Mouse (Mus musculus) telencephalon, adult 2 months (tissue): ENCODE results near the gene Ptprg.

Experiments used
- DNase-seq: peaks from one replicate; pipeline ENCODE4 v3.0.0-alpha.2; 2011; ENCODE audit warnings: low read depth, low spot score

Ptprg gene

DNA sequence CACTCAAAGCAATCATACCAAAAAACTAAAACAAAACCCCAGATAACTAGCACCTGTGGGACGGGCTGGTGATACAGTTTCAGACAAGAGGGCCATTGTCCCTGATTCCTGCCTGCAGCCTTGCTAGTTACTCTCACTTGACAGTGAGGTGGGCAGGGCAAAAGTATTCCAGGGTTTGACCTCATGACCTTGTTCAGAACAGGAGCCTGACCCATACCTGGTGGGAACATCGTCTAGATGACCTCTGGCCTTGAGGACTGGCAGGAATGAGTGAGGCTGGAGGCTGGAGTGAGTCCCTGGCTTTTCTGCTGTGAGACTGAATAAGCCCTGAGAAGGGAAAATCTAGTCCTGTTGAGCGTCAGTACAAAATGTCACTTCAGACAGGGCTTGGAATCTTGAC, 11.1 kb downstream of the Ptprg start:
- no peak for DNase-seq

DNA sequence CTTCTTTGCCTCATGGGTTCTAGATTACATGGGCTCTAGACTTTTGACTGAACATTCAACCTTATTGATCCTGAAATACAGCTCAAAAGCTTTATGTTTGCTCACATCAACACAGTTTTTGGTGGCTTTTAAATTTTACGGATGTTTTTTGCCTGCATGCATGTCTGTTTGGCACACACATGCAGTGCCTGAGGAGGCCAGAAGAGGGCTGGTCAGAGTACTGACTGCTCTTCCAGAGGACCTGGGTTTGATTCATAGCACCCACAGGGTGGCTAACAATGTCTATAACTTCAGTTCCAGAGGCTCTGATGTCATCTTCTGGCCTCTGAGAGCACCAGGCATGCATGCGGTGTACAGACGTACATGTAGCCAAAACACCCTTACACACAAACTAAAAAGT, 12.0 kb downstream of the Ptprg start:
- no peak for DNase-seq

DNA sequence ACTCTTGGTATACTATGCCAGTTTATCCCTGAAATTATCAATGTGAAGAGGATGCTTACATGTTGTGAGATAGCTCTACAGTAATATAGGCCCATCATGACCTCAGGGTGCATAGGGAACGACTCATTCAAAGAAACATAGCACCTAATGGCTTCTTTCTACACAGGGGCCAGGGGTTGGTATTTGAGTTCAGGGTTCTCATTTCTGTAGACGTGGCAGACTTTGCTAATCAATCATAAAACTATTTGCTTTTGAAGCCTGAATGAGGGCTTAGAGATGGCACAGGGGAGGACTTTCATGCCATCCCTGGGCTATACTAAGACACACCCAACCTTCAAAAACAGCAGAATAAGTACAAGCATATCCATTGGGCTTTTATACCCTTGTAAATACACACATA, 16.4 kb downstream of the Ptprg start:
- no peak for DNase-seq

DNA sequence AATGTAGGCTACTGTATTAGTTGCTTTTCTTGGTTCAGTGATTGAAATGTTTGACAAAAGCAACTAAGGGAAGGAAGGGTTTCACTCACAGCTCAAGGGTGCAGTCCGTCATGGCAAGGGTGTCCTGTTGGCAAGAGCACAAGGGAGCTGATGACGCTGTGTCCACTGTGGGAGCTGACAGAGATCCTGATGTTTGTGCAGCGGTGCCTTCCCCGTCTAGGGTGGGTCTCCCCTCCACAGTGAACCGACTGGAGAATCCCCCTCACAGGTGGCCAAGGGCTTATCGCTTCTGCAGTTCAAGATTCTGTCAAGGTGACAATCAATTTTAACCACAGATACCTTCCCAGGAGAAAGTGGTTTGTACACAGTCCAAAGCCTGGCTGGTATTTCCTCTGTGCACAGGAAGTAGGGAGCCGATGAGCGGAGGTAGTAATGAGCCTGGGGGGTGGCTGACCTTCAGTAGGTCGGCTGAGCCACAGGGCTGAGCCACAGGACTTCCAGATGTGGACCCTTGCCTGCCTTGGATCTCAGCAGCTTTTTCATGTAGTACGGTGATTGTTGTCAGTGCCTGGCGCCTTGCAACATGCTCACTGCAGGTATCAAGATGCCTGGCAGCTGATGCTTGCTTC, 18.5 kb downstream of the Ptprg start:
- no peak for DNase-seq

DNA sequence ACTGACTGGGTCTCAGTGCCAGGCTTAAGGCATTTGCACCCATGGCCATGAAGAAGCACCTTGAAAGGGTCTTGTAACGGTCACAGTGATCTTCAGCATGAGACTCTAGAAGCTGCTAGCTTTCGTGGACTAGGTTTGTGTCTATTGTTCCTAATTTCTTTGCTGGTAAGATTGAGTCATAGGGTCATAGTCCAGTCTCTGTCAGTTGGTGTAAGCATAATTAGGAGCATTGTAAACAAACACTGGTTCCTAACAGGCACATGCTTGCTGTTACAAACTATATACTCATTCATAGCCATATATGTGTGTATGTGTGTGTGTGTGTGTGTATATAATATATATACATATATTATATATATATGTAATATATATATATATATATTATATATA, 19.1 kb downstream of the Ptprg start:
- DNase-seq: no peak

DNA sequence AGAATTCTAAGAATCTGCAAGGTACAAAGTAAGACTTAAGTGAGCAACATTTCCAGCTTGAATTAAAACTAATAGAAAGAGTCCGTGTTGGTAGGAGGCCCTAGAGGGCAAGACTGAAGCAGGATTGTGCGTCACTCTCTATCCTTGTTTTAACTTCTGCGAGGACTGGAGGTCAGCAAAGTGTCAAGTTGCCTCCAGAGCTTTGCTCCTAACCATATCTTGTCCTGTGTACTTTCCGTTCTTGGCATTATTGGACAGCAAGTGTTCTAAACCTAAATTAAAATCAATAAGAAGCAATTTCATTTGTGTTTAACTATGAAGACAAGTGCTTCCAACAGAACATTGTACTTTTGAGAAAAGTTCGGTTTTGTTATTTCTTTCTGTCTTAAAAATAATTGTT, 20.4 kb downstream of the Ptprg start:
- no peak for DNase-seq

DNA sequence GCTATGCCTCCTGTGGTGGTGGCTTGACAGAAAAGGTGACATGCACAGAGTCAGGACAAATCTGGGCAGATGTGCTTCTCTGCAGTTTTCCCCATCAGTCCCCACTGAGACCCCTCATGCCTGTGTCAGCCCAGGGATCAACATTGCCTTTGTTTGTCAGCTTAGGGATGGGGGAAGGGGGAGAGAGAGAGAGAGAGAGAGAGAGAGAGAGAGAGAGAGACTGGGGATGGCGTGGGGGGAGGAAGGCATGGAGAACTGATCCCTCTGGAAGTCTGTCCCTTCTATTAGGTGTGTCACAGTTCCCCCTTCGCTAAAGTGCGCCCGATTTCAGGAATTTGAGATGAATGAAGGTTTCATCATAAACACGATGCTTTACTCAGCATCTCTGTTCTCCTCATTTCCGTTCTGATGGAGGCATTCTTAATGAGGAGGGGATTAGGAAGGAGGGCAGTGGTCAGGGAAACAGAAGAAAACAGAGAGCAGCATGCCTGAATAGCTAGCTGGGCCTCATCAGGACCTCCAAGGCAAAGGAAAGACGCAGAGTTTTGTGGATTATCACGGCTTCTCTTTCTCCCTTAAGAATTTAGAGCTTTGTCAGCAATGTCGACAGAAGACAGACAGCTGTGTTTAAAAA, 24.1 kb downstream of the Ptprg start:
- no peak for DNase-seq

DNA sequence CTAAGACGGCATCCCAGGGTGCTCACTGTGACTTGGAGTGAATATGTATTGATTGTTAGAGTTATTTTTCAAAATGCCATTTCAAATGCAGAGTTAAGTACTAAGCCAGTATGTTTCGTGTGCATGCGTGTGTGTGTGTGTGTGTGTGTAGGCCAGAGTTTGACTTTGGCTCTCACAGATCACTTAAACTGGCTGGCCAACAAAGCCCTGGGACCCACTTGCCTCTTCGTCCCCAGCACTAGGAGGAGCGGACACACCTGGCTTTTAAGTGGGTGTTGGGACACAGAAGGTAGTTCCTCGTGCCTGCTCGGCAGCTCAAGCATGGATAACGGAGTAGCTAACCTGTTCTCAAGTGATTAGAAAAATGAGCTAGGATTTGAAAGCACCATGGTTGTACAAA, 24.6 kb downstream of the Ptprg start:
- DNase-seq: no peak

DNA sequence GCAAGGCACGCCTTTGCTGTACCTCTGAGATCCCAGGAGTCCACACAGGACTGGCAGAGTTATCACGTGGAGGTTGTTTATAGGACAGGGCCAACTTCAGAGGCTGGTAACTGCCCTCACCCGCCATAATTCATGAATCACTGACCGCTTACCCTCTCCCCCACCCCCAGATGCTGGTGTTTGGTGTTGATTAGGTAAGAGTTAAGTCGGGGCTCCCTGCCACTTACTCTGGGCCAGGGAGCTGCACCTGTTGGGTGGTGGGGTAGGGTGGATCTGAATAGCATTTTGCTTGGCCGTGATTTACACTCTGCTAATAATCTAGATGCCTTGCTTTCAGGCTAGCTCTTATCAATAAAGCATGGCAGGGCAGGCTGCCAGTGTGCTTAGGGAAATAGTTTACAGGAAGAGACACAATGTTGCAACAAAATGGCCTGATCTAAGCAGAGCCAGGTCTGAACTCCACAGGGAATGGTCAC, 25.2 kb downstream of the Ptprg start:
- DNase-seq: no peak

DNA sequence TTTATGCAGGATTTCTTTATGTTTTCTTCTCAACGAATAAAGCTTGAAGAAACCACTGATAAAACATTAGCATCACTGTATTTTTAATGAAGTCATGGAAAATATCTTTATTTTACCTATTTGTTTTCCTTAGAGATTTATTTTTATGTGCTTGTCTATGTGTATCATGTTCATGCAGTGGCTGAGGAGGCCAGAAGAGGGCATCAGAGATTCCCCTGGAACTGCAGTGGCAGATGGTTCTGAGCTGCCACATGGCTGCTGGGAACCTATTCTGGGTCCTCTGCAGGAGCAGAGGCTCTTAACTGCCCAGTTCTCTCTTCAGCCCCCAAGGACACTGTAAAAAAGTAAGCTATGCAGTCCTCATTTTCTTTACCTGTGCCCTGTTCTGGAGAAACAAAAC, 26.6 kb downstream of the Ptprg start:
- DNase-seq: no peak

DNA sequence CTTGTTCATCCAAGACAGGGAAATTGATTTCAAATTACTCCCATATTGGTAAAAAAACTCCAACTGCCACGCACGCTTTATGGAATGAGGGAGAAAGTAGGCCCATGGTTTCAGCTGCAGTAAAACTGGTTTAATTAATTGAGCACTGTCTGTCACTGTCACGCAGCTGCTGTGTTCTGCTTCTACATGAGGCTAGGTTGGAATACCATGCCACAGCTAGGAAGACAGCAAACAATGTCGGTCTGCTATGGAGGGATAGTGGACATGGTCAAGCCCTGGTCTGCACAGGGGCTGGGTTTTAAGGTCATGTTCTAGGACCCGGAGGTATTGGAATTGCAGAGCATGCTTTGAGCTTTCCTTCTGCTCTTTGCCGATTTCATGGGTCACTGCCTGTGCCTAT, 30.9 kb downstream of the Ptprg start:
- no peak for DNase-seq

DNA sequence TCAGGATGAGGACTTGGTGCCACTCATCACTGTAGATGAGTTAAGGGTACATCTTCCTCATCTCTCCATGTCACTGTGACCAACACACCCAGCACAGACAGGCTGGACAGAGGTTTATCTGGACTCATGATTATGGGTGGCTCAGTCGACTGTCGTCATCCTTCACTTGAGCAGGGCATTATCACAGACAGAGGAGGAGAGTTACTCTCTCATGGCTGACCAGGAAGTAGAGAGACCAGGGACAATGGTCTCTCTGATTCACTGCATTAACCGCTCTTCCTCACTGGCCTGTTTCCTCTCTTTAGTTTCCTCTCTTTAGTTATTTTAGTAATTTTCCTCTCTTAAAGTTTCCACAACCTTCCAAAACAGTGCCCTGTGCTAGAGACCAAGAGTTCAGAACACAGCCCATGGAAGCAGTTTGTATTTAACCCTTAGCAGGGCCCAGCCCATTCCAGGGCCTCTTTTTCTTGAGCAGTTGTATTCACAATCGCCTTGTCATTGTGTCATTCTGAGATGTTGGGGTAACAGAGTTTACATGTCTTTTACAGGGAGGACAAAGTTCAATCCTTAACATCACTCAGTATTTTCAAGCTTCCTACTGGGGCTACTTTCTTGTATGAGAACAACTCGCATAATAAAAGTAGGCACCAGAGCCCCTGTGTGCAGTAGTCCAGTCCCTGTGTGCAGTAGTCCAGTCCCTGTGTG, 31.7 kb downstream of the Ptprg start:
- DNase-seq: no peak

DNA sequence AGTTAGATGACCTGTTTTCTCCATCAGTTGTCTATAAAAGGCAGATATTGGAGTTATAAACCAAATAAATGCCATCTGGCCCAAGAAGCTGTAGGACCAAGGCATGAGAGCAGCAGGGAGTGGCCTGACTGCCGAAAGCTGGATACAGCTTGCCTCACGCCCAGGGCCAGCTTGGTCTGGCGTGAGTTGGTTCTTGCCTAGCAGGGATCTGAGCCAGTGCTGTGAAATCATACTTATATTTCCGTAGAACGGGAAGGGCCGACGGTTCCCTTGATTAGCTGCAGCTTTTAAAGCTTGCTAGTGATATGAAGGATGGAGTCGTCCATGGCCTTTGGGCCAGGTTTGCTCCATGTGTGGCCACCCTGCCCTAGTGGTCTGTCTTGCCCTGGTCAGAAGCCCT, 37.1 kb downstream of the Ptprg start:
- DNase-seq: no peak

DNA sequence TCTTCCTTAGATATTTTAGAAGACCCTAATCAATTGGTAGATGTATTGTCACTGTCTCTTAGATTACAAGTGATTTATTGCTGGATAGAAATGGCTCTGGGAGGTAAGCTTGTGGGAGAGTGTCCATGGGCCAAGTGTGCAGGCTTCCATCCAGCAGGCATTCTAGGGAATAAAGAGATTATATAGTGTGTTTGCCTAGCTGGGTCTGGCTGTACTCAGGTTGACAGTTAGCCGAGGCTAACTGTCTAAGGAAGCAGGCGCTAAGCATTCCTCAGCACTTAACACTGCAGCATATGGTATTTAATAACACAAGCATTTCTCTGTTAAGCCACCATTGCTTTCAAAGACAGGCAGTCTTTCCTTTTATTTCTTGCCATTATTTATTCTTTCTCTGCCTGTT, 39.3 kb downstream of the Ptprg start:
- no peak for DNase-seq

DNA sequence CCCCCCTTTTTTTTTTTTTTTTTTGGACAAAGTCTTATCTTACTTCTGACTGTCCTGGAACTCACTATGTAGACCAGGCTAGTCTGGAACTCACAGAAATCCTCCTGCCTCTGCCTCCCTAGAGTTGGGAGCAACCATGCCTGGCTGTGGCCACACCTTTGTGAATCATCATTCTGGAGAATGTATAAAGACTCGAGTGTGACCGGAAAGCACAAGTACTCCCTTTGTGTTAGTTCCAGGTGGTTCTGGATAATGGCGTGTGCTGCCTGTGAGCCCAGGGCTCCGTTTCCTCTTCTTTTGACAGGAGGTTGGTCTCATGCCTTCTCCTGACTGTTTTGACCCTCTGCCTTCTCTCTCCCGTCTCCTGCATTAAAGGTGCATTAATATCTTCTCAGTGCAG, 41.0 kb downstream of the Ptprg start:
- no peak for DNase-seq

DNA sequence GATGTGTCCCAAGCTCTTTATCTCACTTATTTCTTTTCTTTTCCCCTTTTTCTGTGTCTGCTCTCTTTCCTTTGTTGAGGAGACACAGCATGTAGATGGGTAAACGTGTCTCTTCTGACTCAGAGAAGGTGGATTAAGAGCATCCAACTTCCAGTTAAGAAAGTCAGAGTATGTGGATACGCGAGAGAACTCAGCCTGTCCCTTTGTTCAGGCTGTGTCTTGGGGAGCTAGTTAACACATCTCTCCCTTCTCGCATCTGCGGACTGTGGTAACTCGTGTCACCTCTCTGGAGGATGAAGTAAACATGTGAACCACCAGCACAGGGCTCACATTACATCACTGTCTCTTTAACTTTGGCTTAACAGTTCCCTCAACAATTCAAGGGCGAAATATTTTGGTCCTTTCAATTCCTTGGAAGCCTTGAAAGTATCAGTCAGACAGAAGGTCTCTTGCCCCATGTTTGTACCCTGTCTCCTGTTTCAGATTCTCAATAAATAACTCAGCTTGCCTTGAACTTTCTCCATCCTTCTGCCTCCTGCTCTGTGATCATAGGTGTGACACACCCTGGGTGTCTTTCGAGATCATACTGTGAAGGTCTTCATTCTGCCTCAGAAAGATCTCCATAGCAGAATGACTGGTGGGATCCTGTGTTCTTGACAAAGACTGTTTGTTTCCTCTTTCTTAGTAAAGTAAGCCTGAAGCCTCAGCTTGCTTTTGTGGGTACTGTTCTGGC, 51.0 kb downstream of the Ptprg start:
- DNase-seq: no peak

DNA sequence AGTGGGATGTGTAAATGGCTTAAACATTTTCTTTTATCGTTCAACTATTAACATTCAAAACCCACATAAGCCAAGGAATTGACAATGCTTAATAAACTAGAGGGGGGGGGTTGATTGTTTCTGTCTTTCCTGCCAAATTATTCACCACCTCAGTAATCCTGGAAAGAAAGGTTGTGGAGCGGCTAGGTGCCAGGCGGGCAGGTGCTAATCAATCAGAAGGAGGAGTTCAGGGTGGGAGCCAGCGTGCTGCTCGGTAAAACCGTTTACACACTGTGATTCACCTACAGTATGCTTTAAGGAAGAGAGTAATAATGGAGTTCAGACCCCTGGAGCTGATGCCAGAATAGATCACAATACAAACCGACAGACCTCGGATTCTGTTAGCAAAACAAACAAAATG, 55.0 kb downstream of the Ptprg start:
- no peak for DNase-seq

DNA sequence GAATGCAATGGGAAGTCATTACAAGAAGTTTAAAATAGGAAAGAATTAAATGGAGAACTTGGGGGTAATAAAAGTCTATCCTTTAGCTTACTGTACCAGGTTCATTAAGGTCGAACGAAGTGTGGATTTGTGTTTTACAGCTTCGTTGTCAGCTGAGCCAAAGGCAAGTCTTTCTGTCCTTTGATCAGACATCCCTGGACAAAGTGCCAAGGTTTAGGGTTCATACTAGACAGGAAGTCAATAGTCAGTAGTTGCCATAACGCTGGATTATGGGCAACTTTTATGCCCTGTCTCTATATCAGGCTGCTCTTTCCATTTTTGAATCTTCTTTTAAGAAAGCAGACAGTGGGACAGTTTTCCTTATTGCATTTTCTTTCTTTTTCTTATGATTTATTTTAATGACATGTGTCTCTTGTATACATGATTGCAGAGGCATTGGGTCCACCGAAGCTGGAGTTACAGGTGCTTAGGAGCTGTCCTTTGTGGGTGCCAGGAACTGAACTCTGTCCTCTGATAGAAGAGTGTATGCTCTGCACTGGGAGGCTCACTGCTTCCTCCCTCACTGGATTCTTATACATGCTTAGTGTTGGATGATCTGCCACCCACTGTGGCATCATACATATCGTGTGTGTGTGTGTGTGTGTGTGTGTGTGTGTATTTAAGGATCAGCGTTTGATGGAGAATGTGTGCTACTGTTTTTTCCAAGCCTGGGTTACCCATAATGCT, 56.7 kb downstream of the Ptprg start:
- no peak for DNase-seq

DNA sequence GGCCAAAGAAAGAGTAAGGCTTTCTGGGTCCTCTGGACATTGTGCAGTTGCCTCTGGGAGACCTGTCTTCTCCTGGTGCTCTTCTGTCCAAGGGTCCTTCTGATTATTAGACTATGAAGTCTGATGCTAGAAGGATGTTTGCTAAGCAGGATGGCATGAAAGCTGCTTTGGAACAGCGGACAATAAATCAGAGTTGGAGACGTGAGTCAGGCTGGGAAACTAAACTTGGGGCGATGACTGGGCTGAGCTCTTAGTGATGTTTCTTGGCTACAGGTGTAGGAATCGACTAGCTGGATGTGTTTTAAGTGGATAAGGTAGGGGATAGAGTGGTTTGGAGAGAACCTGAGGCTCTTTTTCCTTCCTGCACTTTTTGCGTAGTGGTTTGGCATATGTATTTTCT, 59.1 kb downstream of the Ptprg start:
- no peak for DNase-seq

DNA sequence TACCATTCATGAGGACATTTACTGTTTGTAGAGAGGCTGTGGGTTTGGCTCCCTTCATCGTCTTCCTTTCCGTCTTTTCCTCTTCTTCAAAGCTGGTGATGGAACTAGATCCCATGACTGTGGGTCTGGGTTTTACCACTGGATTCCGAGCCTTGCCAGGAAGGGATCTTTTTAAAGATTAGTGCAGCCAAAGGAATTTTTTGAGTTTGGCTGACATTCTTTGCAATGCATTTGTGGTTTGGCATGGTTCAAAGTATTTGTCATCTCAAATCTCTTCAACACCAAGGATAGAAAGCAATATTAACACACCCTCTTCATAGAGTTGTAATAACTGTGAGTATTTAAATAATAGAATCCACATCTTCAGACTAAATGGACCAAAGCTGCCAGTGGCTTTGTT, 59.8 kb downstream of the Ptprg start:
- no peak for DNase-seq

DNA sequence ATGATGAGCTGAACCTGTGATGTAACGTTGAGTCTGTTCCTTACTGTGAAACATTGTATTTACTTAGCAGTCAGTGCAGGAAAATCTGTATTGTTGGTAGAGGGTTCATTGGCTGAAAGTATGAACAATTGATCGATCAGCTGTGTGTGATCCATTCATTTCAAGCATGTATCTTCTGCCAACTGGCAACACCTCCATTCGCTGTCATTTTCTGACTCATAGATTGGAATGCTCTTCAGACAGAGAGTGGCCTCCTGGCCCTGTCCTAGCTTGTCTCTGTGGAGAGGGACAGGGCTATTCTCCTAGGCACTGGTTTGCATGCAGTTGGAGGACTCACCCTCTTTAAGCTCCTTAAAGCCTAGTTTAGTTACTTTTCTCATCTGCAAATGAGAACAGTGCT, 62.4 kb downstream of the Ptprg start:
- DNase-seq: no peak

DNA sequence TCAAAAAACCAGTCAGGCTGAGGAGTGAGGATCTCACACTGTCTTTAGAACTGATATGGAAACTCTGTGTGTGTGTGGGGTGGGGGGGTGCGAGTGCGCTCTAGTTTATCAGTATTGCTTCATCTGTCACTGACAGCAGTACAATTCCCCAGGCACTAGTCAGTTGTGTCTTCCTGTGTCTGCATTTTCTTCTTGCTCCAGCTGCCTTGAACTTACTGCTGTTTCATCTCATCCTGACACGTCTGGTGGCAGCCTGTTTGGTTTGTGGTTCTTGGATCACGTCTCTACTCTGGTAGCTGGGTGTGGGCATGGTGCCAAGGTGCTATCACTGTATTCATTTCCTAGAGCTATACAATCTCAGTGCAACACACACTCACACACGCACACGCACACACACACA, 64.0 kb downstream of the Ptprg start:
- DNase-seq: no peak
